Mouse (Mus musculus): Measurements from ENCODE around the gene Picalm. TPM values are rescaled to one million over a fixed set of nuclear protein-coding genes. Genes with fewer than 3 reads are reported as not detected.

Gene Picalm
- 43.6 and 49.6 TPM in 2 replicates for polyA plus RNA-seq (2015; fragmentation: Nextera tagmentation; extraction: Ambion mirVana)

- peaks cover 13% of the 10 kb centered on the region for H3K4me1 ChIP-seq (ENCODE audit: control insufficient read depth, low read depth, low read length)
- WGBS (ENCODE audit: insufficient replicate concordance): under 1% methylated on average over 54 of the region's 72 CpGs
Measured at GRCm38 (mm10) chr7:90129732-90130392, at the start of gene Picalm. Gene Picalm (plus strand): TSS chr7:90130213.

GRCm38 (mm10) chr7:90083799-90084198 is 46.2 kb upstream of the Picalm start:
- 0 out of 2 replicates have a peak overlapping the region, but pooled peaks have one; percentile 6 for H3K4me3 ChIP-seq (ENCODE audit: low read depth, low read length)

More at GRCm38 (mm10) chr7:90129732-90130392, at the start of gene Picalm:
- peak within 1 kb of the TSS; percentile 96 for H3K27ac ChIP-seq (ENCODE audit: low read length)
- H3K4me3 ChIP-seq (ENCODE audit: low read depth, low read length): peak within 1 kb of the TSS; percentile 91
- peak; percentile 92 for ATAC-seq (ENCODE audit: low read depth)
- H3K9ac ChIP-seq (ENCODE audit: low read depth, low read length): peak within 1 kb of the TSS; percentile 98
- H3K36me3 ChIP-seq (ENCODE audit: control insufficient read depth, insufficient read depth): no peaks in the 10 kb centered on the region
- H3K9me3 ChIP-seq (replicated peaks; ENCODE audit: control insufficient read depth, low read length): no peaks in the 10 kb centered on the region
- no peaks in the 10 kb centered on the region for H3K27me3 ChIP-seq (ENCODE audit: control insufficient read depth, insufficient read depth, low read depth, low read length)
- H3K4me2 ChIP-seq (ENCODE audit: low read depth, low read length): peak within 1 kb of the TSS; percentile 75

GRCm38 (mm10) chr7:90084531-90084930 is 45.5 kb upstream of the Picalm start:
- Histone ChIP-seq H3K4me1 (ENCODE audit: control insufficient read depth, low read depth, low read length) (peaks cover 48% of the 10 kb centered on the region), H3K27me3 (ENCODE audit: control insufficient read depth, insufficient read depth, low read depth, low read length) (no peaks in the 10 kb centered on the region), H3K4me3 (ENCODE audit: low read depth, low read length) (no peak overlapping the region), H3K27ac (ENCODE audit: low read length) (peak overlapping the region; percentile 80), H3K9ac (ENCODE audit: low read depth, low read length) (no peak overlapping the region), H3K4me2 (ENCODE audit: low read depth, low read length) (no peak overlapping the region), H3K36me3 (ENCODE audit: control insufficient read depth, insufficient read depth) (no peaks in the 10 kb centered on the region), H3K9me3 (replicated peaks; ENCODE audit: control insufficient read depth, low read length) (no peaks in the 10 kb centered on the region)
- no peak for ATAC-seq (ENCODE audit: low read depth)

More at GRCm38 (mm10) chr7:90083799-90084198, 46.2 kb upstream of the Picalm start:
- 37% methylated on average over 7 of the region's 7 CpGs for WGBS (ENCODE audit: insufficient replicate concordance)
- Histone ChIP-seq H3K4me2 (ENCODE audit: low read depth, low read length) (peak overlapping the region; percentile 55), H3K27me3 (ENCODE audit: control insufficient read depth, insufficient read depth, low read depth, low read length) (no peaks in the 10 kb centered on the region), H3K4me1 (ENCODE audit: control insufficient read depth, low read depth, low read length) (peaks cover 55% of the 10 kb centered on the region), H3K36me3 (ENCODE audit: control insufficient read depth, insufficient read depth) (no peaks in the 10 kb centered on the region), H3K9me3 (replicated peaks; ENCODE audit: control insufficient read depth, low read length) (no peaks in the 10 kb centered on the region), H3K9ac (ENCODE audit: low read depth, low read length) (peak overlapping the region; percentile 31), H3K27ac (ENCODE audit: low read length) (peak overlapping the region; percentile 80)
- ATAC-seq (ENCODE audit: low read depth): peak; percentile 73

GRCm38 (mm10) chr7:90085713-90086112 is 44.3 kb upstream of the Picalm start:
- H3K9me3 ChIP-seq (replicated peaks; ENCODE audit: control insufficient read depth, low read length): no peaks in the 10 kb centered on the region
- H3K4me3 ChIP-seq (ENCODE audit: low read depth, low read length): no peak overlapping the region
- no peak overlapping the region for H3K9ac ChIP-seq (ENCODE audit: low read depth, low read length)
- H3K27ac ChIP-seq (ENCODE audit: low read length): no peak overlapping the region
- H3K4me2 ChIP-seq (ENCODE audit: low read depth, low read length): no peak overlapping the region
- WGBS (ENCODE audit: insufficient replicate concordance): 21% methylated on average over 1 of the region's 1 CpGs
- no peaks in the 10 kb centered on the region for H3K36me3 ChIP-seq (ENCODE audit: control insufficient read depth, insufficient read depth)
- ATAC-seq (ENCODE audit: low read depth): no peak
- H3K27me3 ChIP-seq (ENCODE audit: control insufficient read depth, insufficient read depth, low read depth, low read length): no peaks in the 10 kb centered on the region
- peaks cover 40% of the 10 kb centered on the region for H3K4me1 ChIP-seq (ENCODE audit: control insufficient read depth, low read depth, low read length)

GRCm38 (mm10) chr7:90086821-90087220 is 43.2 kb upstream of the Picalm start:
- H3K27ac ChIP-seq (ENCODE audit: low read length): no peak overlapping the region
- no peak overlapping the region for H3K9ac ChIP-seq (ENCODE audit: low read depth, low read length)
- no peak for ATAC-seq (ENCODE audit: low read depth)
- peaks cover 31% of the 10 kb centered on the region for H3K4me1 ChIP-seq (ENCODE audit: control insufficient read depth, low read depth, low read length)
- H3K4me3 ChIP-seq (ENCODE audit: low read depth, low read length): no peak overlapping the region
- H3K9me3 ChIP-seq (replicated peaks; ENCODE audit: control insufficient read depth, low read length): no peaks in the 10 kb centered on the region
- no peaks in the 10 kb centered on the region for H3K36me3 ChIP-seq (ENCODE audit: control insufficient read depth, insufficient read depth)
- no peak overlapping the region for H3K4me2 ChIP-seq (ENCODE audit: low read depth, low read length)
- H3K27me3 ChIP-seq (ENCODE audit: control insufficient read depth, insufficient read depth, low read depth, low read length): no peaks in the 10 kb centered on the region

GRCm38 (mm10) chr7:90090996-90091395 is 39.0 kb upstream of the Picalm start:
- ATAC-seq (ENCODE audit: low read depth): no peak
- Histone ChIP-seq H3K27ac (ENCODE audit: low read length) (no peak overlapping the region), H3K27me3 (ENCODE audit: control insufficient read depth, insufficient read depth, low read depth, low read length) (no peaks in the 10 kb centered on the region), H3K4me1 (ENCODE audit: control insufficient read depth, low read depth, low read length) (peaks cover 4% of the 10 kb centered on the region), H3K9ac (ENCODE audit: low read depth, low read length) (no peak overlapping the region), H3K4me3 (ENCODE audit: low read depth, low read length) (no peak overlapping the region), H3K9me3 (replicated peaks; ENCODE audit: control insufficient read depth, low read length) (no peaks in the 10 kb centered on the region), H3K4me2 (ENCODE audit: low read depth, low read length) (no peak overlapping the region), H3K36me3 (ENCODE audit: control insufficient read depth, insufficient read depth) (no peaks in the 10 kb centered on the region)
- 69% methylated on average over 4 of the region's 4 CpGs for WGBS (ENCODE audit: insufficient replicate concordance)

GRCm38 (mm10) chr7:90091756-90092155 is 38.3 kb upstream of the Picalm start:
- Histone ChIP-seq H3K9ac (ENCODE audit: low read depth, low read length) (no peak overlapping the region), H3K4me2 (ENCODE audit: low read depth, low read length) (no peak overlapping the region), H3K4me3 (ENCODE audit: low read depth, low read length) (no peak overlapping the region), H3K27ac (ENCODE audit: low read length) (no peak overlapping the region), H3K27me3 (ENCODE audit: control insufficient read depth, insufficient read depth, low read depth, low read length) (no peaks in the 10 kb centered on the region), H3K9me3 (replicated peaks; ENCODE audit: control insufficient read depth, low read length) (no peaks in the 10 kb centered on the region), H3K36me3 (ENCODE audit: control insufficient read depth, insufficient read depth) (no peaks in the 10 kb centered on the region), H3K4me1 (ENCODE audit: control insufficient read depth, low read depth, low read length) (peaks cover 4% of the 10 kb centered on the region)
- no peak; the same call in 1 of the 2 replicates for ATAC-seq (ENCODE audit: low read depth)
- WGBS (ENCODE audit: insufficient replicate concordance): 28% methylated on average over 2 of the region's 2 CpGs

- H3K9ac ChIP-seq (ENCODE audit: low read depth, low read length): no peak overlapping the region
- no peaks in the 10 kb centered on the region for H3K27me3 ChIP-seq (ENCODE audit: control insufficient read depth, insufficient read depth, low read depth, low read length)
- no peak for ATAC-seq (ENCODE audit: low read depth)
- H3K36me3 ChIP-seq (ENCODE audit: control insufficient read depth, insufficient read depth): no peaks in the 10 kb centered on the region
- H3K9me3 ChIP-seq (replicated peaks; ENCODE audit: control insufficient read depth, low read length): no peaks in the 10 kb centered on the region
- no peak overlapping the region for H3K4me3 ChIP-seq (ENCODE audit: low read depth, low read length)
- H3K27ac ChIP-seq (ENCODE audit: low read length): no peak overlapping the region
- WGBS (ENCODE audit: insufficient replicate concordance): 76% methylated on average over 8 of the region's 8 CpGs
- H3K4me1 ChIP-seq (ENCODE audit: control insufficient read depth, low read depth, low read length): peaks cover 4% of the 10 kb centered on the region
- H3K4me2 ChIP-seq (ENCODE audit: low read depth, low read length): no peak overlapping the region
Measured at GRCm38 (mm10) chr7:90092452-90093450, 37.3 kb upstream of the Picalm start.

- no peaks in the 10 kb centered on the region for H3K27me3 ChIP-seq (ENCODE audit: control insufficient read depth, insufficient read depth, low read depth, low read length)
- H3K27ac ChIP-seq (ENCODE audit: low read length): no peak overlapping the region
- no peaks in the 10 kb centered on the region for H3K36me3 ChIP-seq (ENCODE audit: control insufficient read depth, insufficient read depth)
- no peak overlapping the region for H3K9ac ChIP-seq (ENCODE audit: low read depth, low read length)
- H3K4me3 ChIP-seq (ENCODE audit: low read depth, low read length): no peak overlapping the region
- H3K4me1 ChIP-seq (ENCODE audit: control insufficient read depth, low read depth, low read length): peaks cover 12% of the 10 kb centered on the region
- 79% methylated on average over 5 of the region's 5 CpGs for WGBS (ENCODE audit: insufficient replicate concordance)
- ATAC-seq (ENCODE audit: low read depth): no peak
- no peak overlapping the region for H3K4me2 ChIP-seq (ENCODE audit: low read depth, low read length)
- H3K9me3 ChIP-seq (replicated peaks; ENCODE audit: control insufficient read depth, low read length): no peaks in the 10 kb centered on the region
Measured at GRCm38 (mm10) chr7:90095097-90095496, 34.9 kb upstream of the Picalm start.

Data from liver, embryonic 16.5 days (tissue).